In genomic region chr4:148143721-148144120, GRCm38 (mm10) we compare ENCODE assay signal across 24 mouse cellular contexts. TPM values are rescaled to one million over a fixed set of nuclear protein-coding genes. Genes with fewer than 3 reads are reported as not detected.
DNase-seq lines count a peak whose midpoint lies in the region; ATAC-seq and TF ChIP-seq lines count a peak whose summit lies in the region.
"Had no signal": no experiment of that assay in that cellular context is flagged by ENCODE, and none has a peak within 500 bp of the region (broad histone marks: within the 10 kb centered on the region; RNA-seq: fewer than 3 reads in every experiment).

No protein-coding gene starts in this region.

- ATAC-seq in hindbrain, embryonic 13.5 days (ENCODE audit: low FRiP score): no peak
- no peak for ATAC-seq in hindbrain, embryonic 14.5 days (ENCODE audit: low FRiP score)
- no peak for ATAC-seq in liver, embryonic 11.5 days (replicated peaks; ENCODE audit: low FRiP score)
- ATAC-seq: activated CD4-positive, CD25-positive, alpha-beta regulatory T cell, adult 4 months; CD4-positive, CD25-positive, alpha-beta regulatory T cell, adult 4 months; forebrain, embryonic 14.5 days; forebrain, embryonic 16.5 days; Patski had no signal

- no peak overlapping the region for H3K27ac ChIP-seq in hindbrain, embryonic 13.5 days
- no peak overlapping the region for H3K27ac ChIP-seq in hindbrain, embryonic 14.5 days
- H3K27ac ChIP-seq in liver, adult 2 months (replicated peaks; ENCODE audit: insufficient read depth, low read depth, low read length): peak overlapping the region; percentile 24; the same call in 1 of the 2 replicates
- H3K27ac ChIP-seq in liver, embryonic 11.5 days (ENCODE audit: low read depth, low read length): no peak overlapping the region
- H3K27ac ChIP-seq in embryonic fibroblast, embryonic 13.5 days (ENCODE audit: insufficient read depth, low read length): no peak overlapping the region
- H3K27ac ChIP-seq: embryonic facial prominence, embryonic 10.5 days; embryonic facial prominence, embryonic 12.5 days; forebrain, embryonic 10.5 days; forebrain, embryonic 12.5 days had no signal

- peaks cover 4% of the 10 kb centered on the region; the same call in 1 of the 2 replicates for H3K79me2 ChIP-seq in liver, adult 2 months (ENCODE audit: control insufficient read depth, insufficient read depth, low read length)

- H3K27me3 ChIP-seq in hindbrain, embryonic 13.5 days: no peaks in the 10 kb centered on the region
- H3K27me3 ChIP-seq in hindbrain, embryonic 14.5 days (ENCODE audit: control insufficient read depth, insufficient read depth, low read length): no peaks in the 10 kb centered on the region
- no peaks in the 10 kb centered on the region for H3K27me3 ChIP-seq in liver, adult 2 months (ENCODE audit: control insufficient read depth, insufficient read depth, low read length)
- peaks cover 1% of the 10 kb centered on the region; the same call in 1 of the 2 replicates for H3K27me3 ChIP-seq in liver, embryonic 11.5 days (replicated peaks; ENCODE audit: control insufficient read depth, insufficient read depth, low read length)
- H3K27me3 ChIP-seq: Patski had no signal

- H3K4me3 ChIP-seq in hindbrain, embryonic 13.5 days: no peak overlapping the region
- no peak overlapping the region for H3K4me3 ChIP-seq in hindbrain, embryonic 14.5 days (replicated peaks; ENCODE audit: low read length)
- no peak overlapping the region for H3K4me3 ChIP-seq in liver, adult 2 months (ENCODE audit: insufficient read depth, low read depth, low read length)
- no peak overlapping the region for H3K4me3 ChIP-seq in liver, embryonic 11.5 days (ENCODE audit: low read depth, low read length)
- H3K4me3 ChIP-seq in embryonic fibroblast, embryonic 13.5 days (ENCODE audit: insufficient read depth, low read length): no peak overlapping the region
- H3K4me3 ChIP-seq: embryonic facial prominence, embryonic 10.5 days; embryonic facial prominence, embryonic 12.5 days; erythroblast, embryonic 14.5 days; forebrain, embryonic 10.5 days; forebrain, embryonic 12.5 days had no signal

- no peak for TF ChIP-seq CTCF in liver, adult 2 months (IDR thresholded peaks at IDR 0.05; ENCODE audit: low read depth, low read length)
- no peak for TF ChIP-seq CTCF in embryonic fibroblast, embryonic 13.5 days (IDR thresholded peaks at IDR 0.05; ENCODE audit: borderline replicate concordance, insufficient read depth, low read length)

- H3K36me3 ChIP-seq in hindbrain, embryonic 13.5 days: peaks cover 47% of the 10 kb centered on the region
- H3K36me3 ChIP-seq in hindbrain, embryonic 14.5 days (replicated peaks; ENCODE audit: control insufficient read depth, insufficient read depth): peaks cover 53% of the 10 kb centered on the region
- peaks cover 6% of the 10 kb centered on the region; the same call in 1 of the 2 replicates for H3K36me3 ChIP-seq in liver, adult 2 months (ENCODE audit: control insufficient read depth, insufficient read depth, low read length)
- peaks cover 8% of the 10 kb centered on the region for H3K36me3 ChIP-seq in liver, embryonic 11.5 days (ENCODE audit: control insufficient read depth, insufficient read depth, low read length)

- no peak overlapping the region for H3K4me2 ChIP-seq in hindbrain, embryonic 13.5 days
- no peak overlapping the region for H3K4me2 ChIP-seq in hindbrain, embryonic 14.5 days (replicated peaks)
- H3K4me2 ChIP-seq in liver, embryonic 11.5 days: no peak overlapping the region
- H3K4me2 ChIP-seq: embryonic facial prominence, embryonic 12.5 days; forebrain, embryonic 12.5 days had no signal

- H3K4me1 ChIP-seq in hindbrain, embryonic 13.5 days (replicated peaks): peaks cover 19% of the 10 kb centered on the region
- H3K4me1 ChIP-seq in hindbrain, embryonic 14.5 days (replicated peaks; ENCODE audit: control insufficient read depth, insufficient read depth, low read length): peaks cover 11% of the 10 kb centered on the region; the same call in 1 of the 2 replicates
- H3K4me1 ChIP-seq in liver, adult 2 months (ENCODE audit: control insufficient read depth, insufficient read depth, low read length): peaks cover 21% of the 10 kb centered on the region
- peaks cover 2% of the 10 kb centered on the region; the same call in 1 of the 2 replicates for H3K4me1 ChIP-seq in liver, embryonic 11.5 days (replicated peaks; ENCODE audit: control insufficient read depth, insufficient read depth, low read length)
- H3K4me1 ChIP-seq in embryonic fibroblast, embryonic 13.5 days (ENCODE audit: control insufficient read depth, insufficient read depth, low read length): no peaks in the 10 kb centered on the region

- H3K9ac ChIP-seq in hindbrain, embryonic 13.5 days: 0 out of 2 replicates have a peak overlapping the region, but pooled peaks have one; percentile 29
- no peak overlapping the region for H3K9ac ChIP-seq in hindbrain, embryonic 14.5 days
- H3K9ac ChIP-seq in liver, adult 2 months (ENCODE audit: low read depth, low read length): no peak overlapping the region
- no peak overlapping the region for H3K9ac ChIP-seq in liver, embryonic 11.5 days (ENCODE audit: low read depth, low read length)
- H3K9ac ChIP-seq: embryonic facial prominence, embryonic 12.5 days; forebrain, embryonic 12.5 days had no signal

- 93% methylated on average over 5 of the region's 5 CpGs for WGBS in hindbrain, embryonic 13.5 days
- 92% methylated on average over 5 of the region's 5 CpGs for WGBS in hindbrain, embryonic 14.5 days
- WGBS in liver, adult 2 months: 22% methylated on average over 5 of the region's 5 CpGs
- 88% methylated on average over 5 of the region's 5 CpGs for WGBS in liver, embryonic 11.5 days

- peak; percentile 7 for DNase-seq in cerebellum, adult 11-12 months
- DNase-seq in cerebellum, adult 18-20 months: no peak
- no peak for DNase-seq in hindbrain, embryonic 14.5 days (ENCODE audit: low spot score)
- peak; percentile 97 for DNase-seq in liver, adult 2 months (ENCODE audit: extremely low read depth, low read depth, low spot score)
- DNase-seq in liver, embryonic 11.5 days (ENCODE audit: low spot score): no peak
- DNase-seq: adrenal gland, adult 8-10 months; adrenal gland, postnatal 14 days; adrenal gland, postnatal 36 days; B cell, adult 2 months; cerebellum, postnatal 10 days; cerebellum, postnatal 25 days had no signal

- H3K9me3 ChIP-seq in hindbrain, embryonic 13.5 days: no peaks in the 10 kb centered on the region
- H3K9me3 ChIP-seq in hindbrain, embryonic 14.5 days (ENCODE audit: control insufficient read depth, low read length): no peaks in the 10 kb centered on the region
- H3K9me3 ChIP-seq in liver, embryonic 11.5 days (ENCODE audit: control insufficient read depth, low read length): no peaks in the 10 kb centered on the region
- H3K9me3 ChIP-seq: embryonic facial prominence, embryonic 10.5 days; embryonic facial prominence, embryonic 12.5 days; forebrain, embryonic 10.5 days; forebrain, embryonic 12.5 days; G1E had no signal

- TF ChIP-seq POLR2A in liver, adult 2 months (IDR thresholded peaks at IDR 0.05; ENCODE audit: extremely low read depth, insufficient read depth, low read length): no peak
- TF ChIP-seq POLR2A in embryonic fibroblast, embryonic 13.5 days (IDR thresholded peaks at IDR 0.05; ENCODE audit: low read depth, low read length): 0 out of 2 replicates have a peak, but pooled peaks have one; percentile 21

RNA-seq across cellular contexts. Expression of gene Fbxo6, which starts 8.2 kb away (rescaled TPM):
- 15.7 and 16.0 TPM in 2 replicates for polyA plus RNA-seq in hindbrain, embryonic 13.5 days (2015; fragmentation: Nextera tagmentation; extraction: Ambion mirVana)
- polyA plus RNA-seq in hindbrain, embryonic 14.5 days (2014; fragmentation: Nextera tagmentation; extraction: Ambion mirVana): 18.1 and 18.3 TPM in 2 replicates
- total RNA-seq in liver, adult 2 months (2014; rRNA removed): 35.0 and 38.7 TPM in 2 replicates
- 91.9 and 97.2 TPM in 2 replicates for polyA plus RNA-seq in liver, adult 2 months (2012; rRNA removed)
- 30.6 and 34.4 TPM in 2 replicates for polyA plus RNA-seq in liver, embryonic 11.5 days (2014; fragmentation: Nextera tagmentation; extraction: Ambion mirVana)
- 23.2 and 30.3 TPM in 2 replicates for polyA plus RNA-seq in embryonic fibroblast, embryonic 13.5 days (2011; ENCODE audit: insufficient read length, low read depth, missing spikeins)

RNA-seq across cellular contexts. Expression of gene Draxin, which starts 13.2 kb away (rescaled TPM):
- polyA plus RNA-seq in hindbrain, embryonic 13.5 days (2015; fragmentation: Nextera tagmentation; extraction: Ambion mirVana): 17.2 and 20.9 TPM in 2 replicates
- 16.9 and 17.4 TPM in 2 replicates for polyA plus RNA-seq in hindbrain, embryonic 14.5 days (2014; fragmentation: Nextera tagmentation; extraction: Ambion mirVana)
- not detected in 2 replicates for total RNA-seq in liver, adult 2 months (2014; rRNA removed)
- not detected in 2 replicates for polyA plus RNA-seq in liver, adult 2 months (2012; rRNA removed)
- 0.12 and 0.31 TPM in 2 replicates for polyA plus RNA-seq in liver, embryonic 11.5 days (2014; fragmentation: Nextera tagmentation; extraction: Ambion mirVana)
- polyA plus RNA-seq in embryonic fibroblast, embryonic 13.5 days (2011; ENCODE audit: insufficient read length, low read depth, missing spikeins): 0.12 and 0.23 TPM in 2 replicates
- polyA plus RNA-seq: CD4-positive, CD25-positive, alpha-beta regulatory T cell, adult 4 months; erythroblast, embryonic 14.5 days; G1E had no signal

RNA-seq across cellular contexts. Expression of gene Mad2l2, which starts 13.5 kb away (rescaled TPM):
- 118 and 127 TPM in 2 replicates for polyA plus RNA-seq in hindbrain, embryonic 13.5 days (2015; fragmentation: Nextera tagmentation; extraction: Ambion mirVana)
- 114 and 124 TPM in 2 replicates for polyA plus RNA-seq in hindbrain, embryonic 14.5 days (2014; fragmentation: Nextera tagmentation; extraction: Ambion mirVana)
- 8.1 and 8.9 TPM in 2 replicates for total RNA-seq in liver, adult 2 months (2014; rRNA removed)
- 49.6 and 58.5 TPM in 2 replicates for polyA plus RNA-seq in liver, adult 2 months (2012; rRNA removed)
- polyA plus RNA-seq in liver, embryonic 11.5 days (2014; fragmentation: Nextera tagmentation; extraction: Ambion mirVana): 41.4 and 44.7 TPM in 2 replicates
- 15.5 and 30.0 TPM in 2 replicates for polyA plus RNA-seq in embryonic fibroblast, embryonic 13.5 days (2011; ENCODE audit: insufficient read length, low read depth, missing spikeins)

RNA-seq across cellular contexts. Expression of gene Fbxo44, which starts 16.6 kb away (rescaled TPM):
- 91.2 and 98.2 TPM in 2 replicates for polyA plus RNA-seq in hindbrain, embryonic 13.5 days (2015; fragmentation: Nextera tagmentation; extraction: Ambion mirVana)
- 98.6 and 101 TPM in 2 replicates for polyA plus RNA-seq in hindbrain, embryonic 14.5 days (2014; fragmentation: Nextera tagmentation; extraction: Ambion mirVana)
- total RNA-seq in liver, adult 2 months (2014; rRNA removed): 1.9 and 2.7 TPM in 2 replicates
- polyA plus RNA-seq in liver, adult 2 months (2012; rRNA removed): 2.2 and 3.4 TPM in 2 replicates
- polyA plus RNA-seq in liver, embryonic 11.5 days (2014; fragmentation: Nextera tagmentation; extraction: Ambion mirVana): 2.9 and 3.0 TPM in 2 replicates
- 9.3 and 10.6 TPM in 2 replicates for polyA plus RNA-seq in embryonic fibroblast, embryonic 13.5 days (2011; ENCODE audit: insufficient read length, low read depth, missing spikeins)

RNA-seq across cellular contexts. Expression of gene Fbxo2, which starts 16.7 kb away (rescaled TPM):
- 5.3 and 7.1 TPM in 2 replicates for polyA plus RNA-seq in hindbrain, embryonic 13.5 days (2015; fragmentation: Nextera tagmentation; extraction: Ambion mirVana)
- 13.1 and 14.0 TPM in 2 replicates for polyA plus RNA-seq in hindbrain, embryonic 14.5 days (2014; fragmentation: Nextera tagmentation; extraction: Ambion mirVana)
- total RNA-seq in liver, adult 2 months (2014; rRNA removed): 0.18 TPM in 1 of 2 replicates, not detected in the other
- 0.14 and 0.23 TPM in 2 replicates for polyA plus RNA-seq in liver, adult 2 months (2012; rRNA removed)
- 0.73 and 0.74 TPM in 2 replicates for polyA plus RNA-seq in liver, embryonic 11.5 days (2014; fragmentation: Nextera tagmentation; extraction: Ambion mirVana)
- polyA plus RNA-seq in embryonic fibroblast, embryonic 13.5 days (2011; ENCODE audit: insufficient read length, low read depth, missing spikeins): 3.2 and 4.0 TPM in 2 replicates
- polyA plus RNA-seq: activated CD4-positive, CD25-positive, alpha-beta regulatory T cell, adult 4 months; CD4-positive, CD25-positive, alpha-beta regulatory T cell, adult 4 months; erythroblast, embryonic 14.5 days had no signal

Comparison
In these comparisons a context has a peak if more than half of its experiments do, and no peak if none do; other contexts are left out.
1. DNase-seq: peak in cerebellum, adult 11-12 months (single experiment) and liver, adult 2 months (single experiment); none in cerebellum, adult 18-20 months (0 of 2), hindbrain, embryonic 14.5 days (single experiment) and liver, embryonic 11.5 days (single experiment).
2. RNA of gene Draxin, which starts 13.2 kb away (polyA plus RNA-seq): 17.2 to 20.9 TPM in hindbrain, embryonic 13.5 days and 16.9 to 17.4 TPM in hindbrain, embryonic 14.5 days; 0.12 to 0.23 TPM in embryonic fibroblast, embryonic 13.5 days, 0.12 to 0.31 TPM in liver, embryonic 11.5 days and not detected in liver, adult 2 months; every median in the first group is over 10 times any median in the second.